ENCODE assay signal across 7 mouse cellular contexts in the genomic region with DNA sequence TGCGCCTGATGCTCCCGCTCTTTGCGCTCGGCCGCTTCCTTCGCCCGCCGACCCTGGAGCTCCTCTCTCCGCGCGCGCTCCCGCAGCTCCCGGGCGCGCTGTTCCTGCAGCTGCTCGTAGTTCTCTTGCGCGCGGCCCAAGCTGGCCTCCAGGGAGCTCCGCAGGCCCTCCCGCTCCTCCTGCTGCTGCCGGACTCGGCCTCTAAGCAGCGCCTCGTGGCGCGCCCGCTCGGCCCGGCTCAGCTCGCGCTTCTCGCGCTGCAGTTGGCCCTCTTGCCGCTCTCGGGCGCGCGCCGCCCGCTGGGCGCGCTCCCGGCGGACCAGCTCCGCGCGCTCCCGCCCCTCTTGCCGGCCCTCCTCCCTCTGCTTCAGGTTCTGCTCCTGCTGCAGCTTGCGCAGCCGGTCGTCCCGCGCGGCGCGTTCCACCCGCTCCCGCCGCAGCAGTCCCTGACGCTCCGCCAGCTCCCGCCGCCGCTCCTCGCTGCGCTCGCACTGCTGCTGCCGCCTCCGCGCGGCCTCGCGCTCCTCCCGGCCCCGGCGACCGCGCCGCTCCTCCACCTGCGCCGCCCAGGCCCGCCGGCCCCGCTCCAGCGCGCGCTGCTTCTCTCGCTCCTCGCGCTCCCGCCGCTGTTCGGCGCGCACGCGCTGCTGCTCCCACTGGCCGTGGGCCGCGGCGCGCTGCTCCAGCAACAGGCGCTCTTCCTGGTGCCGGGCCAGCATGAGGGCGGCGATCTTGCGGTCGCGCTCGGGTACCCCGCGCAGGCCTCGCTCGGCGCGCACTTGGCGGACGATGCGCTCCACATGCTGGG. TPM values are rescaled to one million over a fixed set of nuclear protein-coding genes. Genes with fewer than 3 reads are reported as not detected.
A peak's percentile ranks its signal among the peaks of the same experiment; 100 is the strongest.
DNase-seq lines count a peak whose midpoint lies in the region; TF ChIP-seq lines count a peak whose summit lies in the region.

No protein-coding gene starts in this region.

- H3K36me3 ChIP-seq in small intestine, adult 2 months (ENCODE audit: control insufficient read depth, insufficient read depth, low read length), result no peaks in the 10 kb centered on the region

- DNase-seq in adrenal gland, postnatal 25 days, result peak; percentile 75
- peak; percentile 70 for DNase-seq in embryo, embryonic 10.5 days (ENCODE audit: low spot score)
- DNase-seq in heart, adult 9 months (ENCODE audit: low spot score in 2 of 2), result peak; percentile 60 to 63
- DNase-seq in kidney, adult 9 months, result peak; percentile 68
- DNase-seq in lung, postnatal 10 days, result peak; percentile 76
- DNase-seq in frontal cortex, postnatal 10 days (ENCODE audit: low spot score in 2 of 2), result no peak

- no peak overlapping the region for H3K27ac ChIP-seq in small intestine, adult 2 months (ENCODE audit: insufficient read depth, low read depth, low read length)

- peaks cover 21% of the 10 kb centered on the region for H3K4me1 ChIP-seq in small intestine, adult 2 months (ENCODE audit: control insufficient read depth, insufficient read depth, insufficient read length, low read length)

- no peak for TF ChIP-seq CTCF in small intestine, adult 2 months (IDR thresholded peaks at IDR 0.05; ENCODE audit: extremely low read depth, insufficient read length, insufficient replicate concordance, low read depth, low read length)

- no peak for TF ChIP-seq POLR2A in small intestine, adult 2 months (IDR thresholded peaks at IDR 0.05; ENCODE audit: low read depth, low read length)

- 1% methylated on average over 118 of the region's 122 CpGs for WGBS in small intestine, adult 2 months

- H3K4me3 ChIP-seq in small intestine, adult 2 months (ENCODE audit: low read depth, low read length), result peak overlapping the region; percentile 62

- peaks cover 30% of the 10 kb centered on the region for H3K27me3 ChIP-seq in small intestine, adult 2 months (ENCODE audit: control insufficient read depth, insufficient read depth, low read length)

RNA-seq across cellular contexts. Expression of a gene that starts 2.5 kb away (rescaled TPM):
- total RNA-seq in adrenal gland, postnatal 25 days (2021), result 0.09 TPM in 1 of 2 replicates, not detected in the other
- 0.03 and 0.10 TPM in 2 replicates for polyA plus RNA-seq in small intestine, adult 2 months (2012; rRNA removed)

RNA-seq across cellular contexts. Expression of a gene that starts 32.4 kb away (rescaled TPM):
- total RNA-seq in adrenal gland, postnatal 25 days (2021), result 50.2 and 54.2 TPM in 2 replicates
- 29.4 and 54.9 TPM in 2 replicates for polyA plus RNA-seq in small intestine, adult 2 months (2012; rRNA removed)

Comparison
In these comparisons a context has a peak if more than half of its experiments do, and no peak if none do; other contexts are left out.
1. DNase-seq: peak in adrenal gland, postnatal 25 days (single experiment), embryo, embryonic 10.5 days (single experiment), heart, adult 9 months (2 of 2), kidney, adult 9 months (single experiment) and lung, postnatal 10 days (single experiment); none in frontal cortex, postnatal 10 days (0 of 2).